Mouse (Mus musculus): ENCODE measurements around the gene Chmp6.

DNA sequence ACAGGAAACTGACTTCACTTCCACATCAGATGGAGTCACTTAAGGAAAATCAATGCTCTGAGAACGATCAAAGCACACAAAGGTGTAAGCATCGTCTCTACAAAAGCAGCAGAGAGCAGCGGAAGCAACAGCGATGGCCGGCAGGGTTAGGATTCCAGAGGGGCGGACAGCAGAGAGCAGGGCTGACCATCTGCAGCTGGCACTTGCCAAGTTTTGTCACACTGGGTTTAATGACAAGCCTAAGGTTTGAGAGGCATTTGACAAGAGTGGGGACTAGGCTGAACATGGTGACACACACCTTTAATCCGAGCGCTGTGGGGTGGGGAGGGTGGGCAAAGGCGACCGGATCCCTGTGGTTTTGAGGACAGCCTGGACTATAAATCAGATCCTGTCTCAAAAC is 18.6 kb downstream of the Chmp6 start:
- no peak for TF ChIP-seq CTCF (IDR thresholded peaks at IDR 0.05; ENCODE audit: low read depth, low read length)
- no peak for TF ChIP-seq TAL1 (conservative IDR thresholded peaks at IDR 0.05; ENCODE audit: low read depth, low read length)
